Mouse (Mus musculus) intestine, embryonic 14.5 days (tissue): ENCODE data around the gene Insl5. TPM values are rescaled to one million over a fixed set of nuclear protein-coding genes. Genes with fewer than 3 reads are reported as not detected.

Experiments
- ATAC-seq: fragments of 200-750 bp; cut with Nextera tagmentation; replicated peaks from 2 replicates; pipeline ENCODE4 v1.8.0; 2017; ENCODE audit warnings: low read depth, moderate number of reproducible peaks, moderate TSS enrichment, moderate library complexity; ENCODE audit not compliant: low FRiP score, low TSS enrichment
- DNase-seq: peaks from one replicate; pipeline ENCODE4 v3.0.0-alpha.2; 2018; ENCODE audit warnings: low spot score
- H3K27ac ChIP-seq: fragments of 300-500 bp; sonication (generic); 2 replicates; pipeline ENCODE4 v1.5.1; 2014; ENCODE audit warnings: low read depth, mild to moderate bottlenecking, control low read depth
- H3K27me3 ChIP-seq: fragments of 300-500 bp; sonication (generic); replicated peaks from 2 replicates; pipeline ENCODE4 v1.6.1; 2014; ENCODE audit warnings: low read length, control low read depth; ENCODE audit not compliant: control insufficient read depth, insufficient read depth
- H3K36me3 ChIP-seq: fragments of 300-500 bp; sonication (generic); 2 replicates; pipeline ENCODE4 v1.6.1; 2014; ENCODE audit warnings: low read length, control low read depth; ENCODE audit not compliant: control insufficient read depth, insufficient read depth
- H3K4me1 ChIP-seq: fragments of 300-500 bp; sonication (generic); replicated peaks from 2 replicates; pipeline ENCODE4 v1.6.1; 2014; ENCODE audit warnings: low read length, control low read depth, mixed read lengths; ENCODE audit not compliant: control insufficient read depth, insufficient read depth
- H3K4me2 ChIP-seq: fragments of 300-500 bp; sonication (generic); 2 replicates; pipeline ENCODE4 v1.6.1; 2014; ENCODE audit warnings: low read length
- H3K4me3 ChIP-seq: fragments of 300-500 bp; sonication (generic); 2 replicates; pipeline ENCODE4 v1.5.1; 2014; ENCODE audit warnings: low read depth, low read length, control low read depth, mixed read lengths
- H3K9ac ChIP-seq: fragments of 300-500 bp; sonication (generic); 2 replicates; pipeline ENCODE4 v1.6.1; 2014; ENCODE audit warnings: mild to moderate bottlenecking, low read length
- H3K9me3 ChIP-seq: fragments of 300-500 bp; sonication (generic); 2 replicates; pipeline ENCODE4 v1.6.1; 2016; ENCODE audit warnings: low read length, control low read depth; ENCODE audit not compliant: control insufficient read depth
- WGBS: fragments of 180-500 bp; shearing (Covaris S2); extraction: QIAGEN DNeasy Blood & Tissue Kit; methylation state at CpG from one replicate; pipeline ENCODE4 v1.1.7; 2014; 5-methylcytosine and 5-hydroxymethylcytosine counted together
- polyA plus RNA-seq: library from polyadenylated mRNA; unstranded; fragments of >200 nt; fragmentation: Nextera tagmentation; extraction: Ambion mirVana; gene quantifications from 2 replicates; pipeline ENCODE4 v1.2.1, GENCODE M21; 2014

Insl5 gene
- polyA plus RNA-seq, 1 experiment from 2014 or later: not detected

DNA sequence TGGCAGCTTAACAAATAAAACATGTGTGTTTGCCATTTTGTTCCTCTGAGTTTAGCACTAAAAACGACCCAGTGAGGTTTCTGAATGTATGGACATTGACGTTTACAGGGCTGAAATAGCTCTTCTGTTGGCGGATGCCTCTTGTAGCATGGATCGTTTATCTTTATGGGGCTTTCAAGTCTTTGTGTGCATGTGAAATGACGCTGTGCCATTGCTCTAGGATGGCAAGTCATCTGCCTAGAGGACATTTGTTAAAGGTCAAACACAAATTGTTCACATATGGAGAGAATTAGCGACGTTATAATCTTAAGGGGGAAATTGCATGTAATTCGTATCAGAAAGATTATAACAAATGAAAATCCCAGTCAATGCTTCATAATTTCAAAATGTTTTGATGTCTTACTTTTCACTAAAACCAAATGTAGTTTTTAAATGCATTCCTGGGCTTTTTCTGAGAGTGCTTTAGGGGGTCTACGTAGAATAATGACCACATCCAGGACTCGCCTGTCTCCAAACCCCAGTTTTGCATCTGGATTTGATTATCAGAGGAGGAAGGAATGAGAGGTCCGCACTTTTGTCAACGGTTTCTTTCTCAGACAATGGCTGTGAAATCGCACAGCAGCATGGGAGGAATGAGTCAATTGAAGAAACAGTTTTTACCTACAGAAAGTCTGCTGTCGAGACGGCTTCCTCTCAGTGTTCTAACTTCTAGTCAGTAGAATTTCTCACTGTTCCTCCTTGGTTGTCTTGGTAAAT lies 21.3 kb downstream of the Insl5 start:
- WGBS: 60% methylated on average over 15 of the region's 15 CpGs
- no peak overlapping the region for H3K9ac ChIP-seq
- no peak overlapping the region for H3K4me2 ChIP-seq
- ATAC-seq (no peak), DNase-seq (no peak)
- no peak overlapping the region for H3K27ac ChIP-seq
- H3K27me3 ChIP-seq: no peaks in the 10 kb centered on the region
- no peak overlapping the region for H3K4me3 ChIP-seq
- no peaks in the 10 kb centered on the region for H3K36me3 ChIP-seq
- peaks cover 5% of the 10 kb centered on the region; the same call in 1 of the 2 replicates for H3K4me1 ChIP-seq
- no peaks in the 10 kb centered on the region for H3K9me3 ChIP-seq

DNA sequence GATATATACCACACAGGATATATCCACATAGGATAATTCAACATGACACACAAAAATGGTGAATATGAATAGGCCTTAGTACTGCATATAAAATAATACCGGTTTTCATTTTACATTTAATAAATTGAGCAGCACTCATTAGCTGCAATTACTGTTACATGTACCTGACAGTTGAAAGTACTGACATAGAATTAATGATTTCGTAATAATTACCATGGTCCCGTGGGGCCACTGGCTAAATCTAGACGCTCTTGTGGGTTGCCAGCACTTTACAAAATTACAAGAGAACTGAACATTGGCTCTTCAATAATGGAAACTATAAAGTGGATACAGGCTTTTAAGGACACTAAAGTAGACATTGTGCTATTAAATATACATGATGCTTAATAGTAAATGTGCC lies 22.0 kb downstream of the Insl5 start:
- ATAC-seq (no peak), DNase-seq (no peak)
- H3K27ac ChIP-seq: no peak overlapping the region
- H3K9ac ChIP-seq: no peak overlapping the region
- H3K4me2 ChIP-seq: no peak overlapping the region
- no peaks in the 10 kb centered on the region for H3K36me3 ChIP-seq
- 86% methylated on average over 4 of the region's 4 CpGs for WGBS
- peaks cover 5% of the 10 kb centered on the region; the same call in 1 of the 2 replicates for H3K4me1 ChIP-seq
- H3K27me3 ChIP-seq: no peaks in the 10 kb centered on the region
- H3K9me3 ChIP-seq: no peaks in the 10 kb centered on the region
- H3K4me3 ChIP-seq: no peak overlapping the region

DNA sequence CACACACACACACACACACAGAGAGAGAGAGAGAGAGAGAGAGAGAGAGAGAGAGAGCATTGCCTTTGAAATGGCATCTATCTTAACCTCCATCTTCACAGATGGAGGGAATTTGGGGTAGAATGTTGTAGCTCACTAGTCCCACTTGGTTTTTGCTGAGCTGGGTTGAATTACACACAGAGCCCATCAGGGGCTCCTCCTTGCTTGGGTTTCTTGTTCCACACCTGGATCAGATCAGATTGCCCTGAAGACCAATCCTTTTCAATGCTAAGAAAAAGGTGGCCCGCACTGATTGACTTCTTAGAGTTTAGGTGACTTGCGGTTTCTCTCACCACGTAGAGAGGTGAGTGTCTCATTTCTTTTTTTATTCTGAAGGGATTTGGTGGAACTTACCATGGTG lies 35.0 kb downstream of the Insl5 start:
- no peaks in the 10 kb centered on the region for H3K27me3 ChIP-seq
- no peak overlapping the region for H3K27ac ChIP-seq
- DNase-seq: no peak
- H3K4me3 ChIP-seq: no peak overlapping the region
- WGBS: 91% methylated on average over 3 of the region's 3 CpGs
- H3K4me1 ChIP-seq: no peaks in the 10 kb centered on the region
- H3K4me2 ChIP-seq: no peak overlapping the region
- no peaks in the 10 kb centered on the region for H3K36me3 ChIP-seq
- no peak for ATAC-seq
- H3K9me3 ChIP-seq: no peaks in the 10 kb centered on the region
- H3K9ac ChIP-seq: no peak overlapping the region

GRCm38 (mm10) chr4:102990595-102991340 lies 35.9 kb downstream of the Insl5 start:
- WGBS: 83% methylated on average over 11 of the region's 11 CpGs
- DNase-seq: peak; percentile 10
- Histone ChIP-seq H3K9ac (no peak overlapping the region), H3K27ac (no peak overlapping the region), H3K9me3 (no peaks in the 10 kb centered on the region), H3K4me1 (no peaks in the 10 kb centered on the region), H3K36me3 (no peaks in the 10 kb centered on the region), H3K4me2 (no peak overlapping the region), H3K4me3 (no peak overlapping the region), H3K27me3 (no peaks in the 10 kb centered on the region)
- no peak for ATAC-seq

DNA sequence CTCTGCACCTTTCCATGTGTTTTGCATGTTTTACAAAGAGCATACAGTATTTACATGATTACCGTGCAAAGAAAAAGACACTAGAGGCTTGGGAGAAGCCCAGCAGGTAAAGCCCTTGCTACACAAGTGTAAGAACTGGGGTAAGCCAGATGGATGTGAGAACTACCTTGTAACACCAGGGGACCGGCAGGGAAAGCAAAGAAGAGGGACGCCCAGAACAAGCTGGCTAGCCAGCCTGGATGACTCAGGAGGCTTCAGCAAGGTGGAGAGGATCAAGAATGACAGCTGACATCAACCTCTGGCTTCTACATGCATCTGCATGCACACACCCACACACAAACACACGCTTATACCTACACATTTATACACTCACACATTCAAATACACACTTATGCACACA lies 36.6 kb downstream of the Insl5 start:
- no peak for DNase-seq
- Histone ChIP-seq H3K4me2 (no peak overlapping the region), H3K9ac (no peak overlapping the region), H3K36me3 (no peaks in the 10 kb centered on the region), H3K27me3 (no peaks in the 10 kb centered on the region), H3K27ac (no peak overlapping the region), H3K4me1 (no peaks in the 10 kb centered on the region), H3K4me3 (no peak overlapping the region), H3K9me3 (no peaks in the 10 kb centered on the region)
- no peak for ATAC-seq
- 79% methylated on average over 4 of the region's 4 CpGs for WGBS

DNA sequence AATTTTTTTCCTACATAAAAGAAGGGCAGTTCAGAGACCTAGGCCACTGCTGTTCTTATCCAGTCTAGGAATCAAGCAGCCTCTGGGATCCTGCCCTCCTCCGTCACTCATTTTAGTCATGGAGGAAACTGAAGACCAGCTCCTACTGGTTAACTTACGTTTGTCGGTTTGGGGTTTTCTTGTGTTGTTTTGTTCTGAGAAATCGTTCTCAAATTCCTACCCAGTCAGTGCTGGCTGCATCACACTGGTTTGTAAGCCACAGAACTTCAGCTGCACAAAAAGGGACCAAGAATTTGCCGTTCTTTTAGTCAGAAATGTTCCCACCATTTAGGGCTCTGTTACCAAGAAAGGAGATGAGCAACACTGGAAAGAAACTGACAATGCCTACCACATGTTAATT lies 37.3 kb downstream of the Insl5 start:
- H3K9ac ChIP-seq: no peak overlapping the region
- DNase-seq (peak; percentile 27), ATAC-seq (no peak)
- no peak overlapping the region for H3K4me3 ChIP-seq
- no peaks in the 10 kb centered on the region for H3K9me3 ChIP-seq
- H3K27me3 ChIP-seq: no peaks in the 10 kb centered on the region
- no peak overlapping the region for H3K4me2 ChIP-seq
- no peak overlapping the region for H3K27ac ChIP-seq
- no peaks in the 10 kb centered on the region for H3K4me1 ChIP-seq
- 78% methylated on average over 5 of the region's 5 CpGs for WGBS
- no peaks in the 10 kb centered on the region for H3K36me3 ChIP-seq

DNA sequence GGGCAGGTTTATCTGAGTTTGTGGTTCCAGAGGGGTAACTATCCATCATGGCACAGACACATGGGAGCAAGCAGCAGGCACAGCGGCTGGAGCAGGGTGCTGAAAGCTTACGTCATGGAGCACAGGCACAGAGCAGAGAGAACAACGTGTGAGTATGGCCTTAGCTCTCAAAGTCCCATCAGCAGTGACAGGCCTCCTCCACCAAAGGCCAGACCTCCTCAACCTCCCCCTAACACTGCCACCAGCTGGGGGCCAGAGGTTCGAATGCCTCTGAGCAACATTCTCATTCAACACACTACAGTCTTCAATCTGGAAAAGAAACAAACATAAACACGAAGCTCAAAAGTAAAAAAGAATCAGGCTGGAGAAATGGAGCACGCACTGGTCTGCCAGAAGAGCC lies 38.1 kb downstream of the Insl5 start:
- no peaks in the 10 kb centered on the region for H3K27me3 ChIP-seq
- H3K36me3 ChIP-seq: no peaks in the 10 kb centered on the region
- WGBS: 74% methylated on average over 6 of the region's 6 CpGs
- no peak for ATAC-seq
- no peaks in the 10 kb centered on the region for H3K9me3 ChIP-seq
- no peak overlapping the region for H3K4me2 ChIP-seq
- H3K4me3 ChIP-seq: no peak overlapping the region
- H3K9ac ChIP-seq: no peak overlapping the region
- H3K27ac ChIP-seq: no peak overlapping the region
- no peaks in the 10 kb centered on the region for H3K4me1 ChIP-seq
- DNase-seq: peak; percentile 44

- H3K4me1 ChIP-seq: no peaks in the 10 kb centered on the region
- no peak for ATAC-seq
- H3K4me2 ChIP-seq: no peak overlapping the region
- H3K27ac ChIP-seq: no peak overlapping the region
- 80% methylated on average over 2 of the region's 2 CpGs for WGBS
- no peaks in the 10 kb centered on the region for H3K27me3 ChIP-seq
- H3K36me3 ChIP-seq: no peaks in the 10 kb centered on the region
- DNase-seq: peak; percentile 9
- H3K4me3 ChIP-seq: no peak overlapping the region
- no peak overlapping the region for H3K9ac ChIP-seq
- H3K9me3 ChIP-seq: no peaks in the 10 kb centered on the region
Measured at GRCm38 (mm10) chr4:102987756-102988155, 38.9 kb downstream of the Insl5 start.

GRCm38 (mm10) chr4:102987325-102987724 lies 39.3 kb downstream of the Insl5 start:
- no peak overlapping the region for H3K9ac ChIP-seq
- DNase-seq (peak; percentile 50), ATAC-seq (no peak)
- H3K4me2 ChIP-seq: no peak overlapping the region
- no peaks in the 10 kb centered on the region for H3K4me1 ChIP-seq
- WGBS: 63% methylated on average over 4 of the region's 4 CpGs
- H3K36me3 ChIP-seq: no peaks in the 10 kb centered on the region
- no peaks in the 10 kb centered on the region for H3K9me3 ChIP-seq
- H3K4me3 ChIP-seq: no peak overlapping the region
- no peaks in the 10 kb centered on the region for H3K27me3 ChIP-seq
- no peak overlapping the region for H3K27ac ChIP-seq
